Mouse (Mus musculus) CH12.LX (cell line): Measurements from ENCODE around the gene Rap1gds1.

Experiments used
- CTCF ChIP-seq, 2 experiments: IDR thresholded peaks in 1 of 2; conservative IDR thresholded peaks in 1 of 2; 2 replicates each; pipeline ENCODE4 v1.5.1; 2011 to 2012; ENCODE audit warnings: low read depth in 2 of 2, low read length in 2 of 2, improper control_type of control experiment in 1 of 2, inconsistent platforms in 1 of 2, mild to moderate bottlenecking in 1 of 2, moderate library complexity in 1 of 2
- E2F4 ChIP-seq: IDR thresholded peaks from 2 replicates; pipeline ENCODE4 v1.6.1; 2011; ENCODE audit warnings: low read depth, low read length, improper control_type of control experiment; ENCODE audit not compliant: insufficient replicate concordance
- GABPA ChIP-seq: IDR thresholded peaks from 2 replicates; pipeline ENCODE4 v1.6.1; 2012; ENCODE audit warnings: low read depth, low read length, improper control_type of control experiment, inconsistent platforms; ENCODE audit not compliant: insufficient replicate concordance
- POLR2A ChIP-seq: IDR thresholded peaks from 2 replicates; pipeline ENCODE4 v1.6.1; 2011; ENCODE audit warnings: low read depth, mild to moderate bottlenecking, improper control_type of control experiment, low read length
- UBTF ChIP-seq: IDR thresholded peaks from 2 replicates; pipeline ENCODE4 v1.6.1; 2012; ENCODE audit warnings: low read depth, mild to moderate bottlenecking, inconsistent platforms, low read length, improper control_type of control experiment, moderate library complexity
- ZKSCAN1 ChIP-seq: IDR thresholded peaks from 2 replicates; pipeline ENCODE4 v1.6.1; 2012; ENCODE audit warnings: low read depth, inconsistent platforms, low read length, improper control_type of control experiment, borderline replicate concordance

DNA sequence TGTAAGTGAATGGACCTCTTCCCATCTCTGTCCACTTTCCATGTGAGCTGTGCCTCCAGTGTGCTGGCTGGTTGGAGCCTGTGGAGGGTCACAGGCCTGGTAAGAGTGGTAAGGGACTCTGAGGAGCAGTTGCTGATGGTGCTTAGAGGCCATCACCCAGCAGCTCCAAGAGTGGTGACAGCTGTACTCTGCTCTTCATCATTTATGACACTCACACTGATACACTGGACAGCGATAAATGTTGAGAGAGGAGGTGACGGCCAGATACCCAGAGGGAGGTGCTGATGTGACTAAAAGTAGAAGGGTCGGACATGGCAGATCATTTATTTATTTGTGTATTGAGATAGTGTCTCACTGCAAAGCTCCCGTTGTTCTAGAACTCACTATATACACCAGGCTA lies 156.8 kb downstream of the Rap1gds1 start:
- TF ChIP-seq POLR2A (no peak), CTCF (conservative IDR thresholded peaks at IDR 0.05 in 1 of 2, IDR thresholded peaks at IDR 0.05 in 1 of 2; ENCODE audit: low read depth in 2 of 2, low read length in 2 of 2) (no peak), UBTF (no peak), GABPA (no peak), E2F4 (no peak), ZKSCAN1 (no peak)
